Mouse (Mus musculus): ENCODE results near the gene Zbtb11.
A peak's percentile ranks its signal among the peaks of the same experiment; 100 is the strongest.

- TF ChIP-seq CTCF (IDR thresholded peaks at IDR 0.05) (peak; percentile 73), EP300 (IDR thresholded peaks at IDR 0.05) (no peak)
Measured at GRCm38 (mm10) chr16:55969147-55969546, 4.5 kb upstream of the Zbtb11 start.
